In the genomic region with DNA sequence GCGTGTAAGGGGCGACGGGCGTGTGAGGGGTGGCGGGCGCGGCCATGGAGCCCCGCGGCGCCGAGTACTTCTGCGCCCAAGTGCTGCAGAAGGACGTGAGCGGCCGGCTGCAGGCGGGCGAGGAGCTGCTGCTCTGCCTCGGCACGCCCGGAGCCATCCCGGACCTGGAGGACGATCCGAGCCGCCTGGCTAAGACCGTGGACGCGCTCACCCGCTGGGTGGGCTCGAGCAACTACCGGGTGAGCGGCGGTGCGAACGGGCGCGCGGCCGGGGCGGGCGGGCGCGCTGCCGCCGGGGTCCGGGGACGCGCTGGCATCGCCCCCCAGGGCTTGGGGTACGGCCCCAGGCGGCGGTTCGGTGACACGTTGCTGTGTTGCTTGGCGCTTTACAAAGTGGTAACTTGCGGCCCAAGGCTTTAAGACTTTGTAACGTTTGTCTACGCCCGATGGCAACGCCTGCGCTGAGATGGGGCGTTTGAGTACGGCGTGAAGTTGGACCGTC, we compare ENCODE assay signal across 8 mouse cellular contexts. TPM values are rescaled to one million over a fixed set of nuclear protein-coding genes. Genes with fewer than 3 reads are reported as not detected.
DNase-seq lines count a peak whose midpoint lies in the region; ATAC-seq and TF ChIP-seq lines count a peak whose summit lies in the region.

No protein-coding gene starts in this region.

- DNase-seq in CD4-positive, CD25-positive, alpha-beta regulatory T cell, adult 2 months (ENCODE audit: low read depth, low spot score) = peak; percentile 74
- peak; percentile 69 for DNase-seq in adrenal gland, adult 2 months
- DNase-seq in embryo, embryonic 11 days = peak; percentile 77
- peak; percentile 49 to 64 for DNase-seq in heart, adult 18-20 months
- peak; percentile 72 for DNase-seq in liver, postnatal 0 days
- DNase-seq in thymus, postnatal 4 days = peak; percentile 81

- peak overlapping the region; percentile 79 for H3K4me3 ChIP-seq in kidney, embryonic 15.5 days (replicated peaks)
- H3K4me3 ChIP-seq in liver, postnatal 0 days (ENCODE audit: low read depth, low read length) = peak overlapping the region; percentile 99
- H3K4me3 ChIP-seq in neural tube, embryonic 14.5 days (ENCODE audit: low read depth, low read length) = peak overlapping the region; percentile 95

- peak overlapping the region; percentile 96 for H3K4me2 ChIP-seq in kidney, embryonic 15.5 days
- H3K4me2 ChIP-seq in liver, postnatal 0 days (ENCODE audit: low read depth, low read length) = peak overlapping the region; percentile 96
- H3K4me2 ChIP-seq in neural tube, embryonic 14.5 days (ENCODE audit: low read depth, low read length) = peak overlapping the region; percentile 80

- peak overlapping the region; percentile 83 for H3K27ac ChIP-seq in kidney, embryonic 15.5 days
- H3K27ac ChIP-seq in liver, postnatal 0 days (ENCODE audit: low read depth) = peak overlapping the region; percentile 85
- peak overlapping the region; percentile 73 for H3K27ac ChIP-seq in neural tube, embryonic 14.5 days (ENCODE audit: low read depth, low read length)

- WGBS in kidney, embryonic 15.5 days = under 1% methylated on average over 64 of the region's 64 CpGs
- 1% methylated on average over 58 of the region's 64 CpGs for WGBS in liver, postnatal 0 days (ENCODE audit: insufficient replicate concordance)
- under 1% methylated on average over 60 of the region's 64 CpGs for WGBS in neural tube, embryonic 14.5 days

- no peak for TF ChIP-seq EP300 in liver, postnatal 0 days (IDR thresholded peaks at IDR 0.05; ENCODE audit: low read depth)

- peak overlapping the region; percentile 86 for H3K9ac ChIP-seq in kidney, embryonic 15.5 days
- H3K9ac ChIP-seq in liver, postnatal 0 days (replicated peaks) = peak overlapping the region; percentile 94
- peak overlapping the region; percentile 72 for H3K9ac ChIP-seq in neural tube, embryonic 14.5 days (replicated peaks; ENCODE audit: low read depth, low read length)

- peaks cover 15% of the 10 kb centered on the region for H3K4me1 ChIP-seq in kidney, embryonic 15.5 days
- H3K4me1 ChIP-seq in liver, postnatal 0 days (ENCODE audit: insufficient read depth) = peaks cover 14% of the 10 kb centered on the region; the same call in 1 of the 2 replicates
- H3K4me1 ChIP-seq in neural tube, embryonic 14.5 days (ENCODE audit: control insufficient read depth, insufficient read depth, low read length) = peaks cover 9% of the 10 kb centered on the region

- no peaks in the 10 kb centered on the region for H3K27me3 ChIP-seq in kidney, embryonic 15.5 days
- no peaks in the 10 kb centered on the region for H3K27me3 ChIP-seq in liver, postnatal 0 days (ENCODE audit: insufficient read depth, low read length)
- H3K27me3 ChIP-seq in neural tube, embryonic 14.5 days (ENCODE audit: control insufficient read depth, insufficient read depth, low read length) = no peaks in the 10 kb centered on the region; the same call in 1 of the 2 replicates

- H3K36me3 ChIP-seq in kidney, embryonic 15.5 days = no peaks in the 10 kb centered on the region
- H3K36me3 ChIP-seq in liver, postnatal 0 days (replicated peaks; ENCODE audit: insufficient read depth, low read length) = no peaks in the 10 kb centered on the region
- no peaks in the 10 kb centered on the region for H3K36me3 ChIP-seq in neural tube, embryonic 14.5 days (ENCODE audit: control insufficient read depth, insufficient read depth, low read length)

- no peaks in the 10 kb centered on the region for H3K9me3 ChIP-seq in kidney, embryonic 15.5 days (replicated peaks)
- H3K9me3 ChIP-seq in liver, postnatal 0 days (ENCODE audit: low read length) = no peaks in the 10 kb centered on the region
- H3K9me3 ChIP-seq in neural tube, embryonic 14.5 days (ENCODE audit: control insufficient read depth, low read length) = no peaks in the 10 kb centered on the region

- no peak for TF ChIP-seq CTCF in liver, postnatal 0 days (IDR thresholded peaks at IDR 0.05; ENCODE audit: low read depth)

- ATAC-seq in kidney, embryonic 15.5 days (replicated peaks; ENCODE audit: low FRiP score) = peak; percentile 89
- peak; percentile 73 for ATAC-seq in liver, postnatal 0 days
- peak; percentile 78 for ATAC-seq in neural tube, embryonic 14.5 days (ENCODE audit: low read depth)

RNA-seq across cellular contexts. Expression of gene Clasp2, which starts 0.4 kb away (rescaled TPM):
- total RNA-seq in adrenal gland, adult 2 months (2021) = 100 to 1,000 TPM; 110 to 159 TPM
- 14.3 and 16.0 TPM in 2 replicates for polyA plus RNA-seq in adrenal gland, adult 2 months (2012; rRNA removed)
- 10 to 100 TPM; 56.2 to 63.4 TPM for total RNA-seq in heart, adult 18-20 months (2021)
- polyA plus RNA-seq in kidney, embryonic 15.5 days (2015; fragmentation: Nextera tagmentation; extraction: Ambion mirVana) = 25.4 and 25.6 TPM in 2 replicates
- 3.9 and 4.9 TPM in 2 replicates for polyA plus RNA-seq in liver, postnatal 0 days (2015; fragmentation: Nextera tagmentation; extraction: Ambion mirVana)
- 171 and 176 TPM in 2 replicates for polyA plus RNA-seq in neural tube, embryonic 14.5 days (2014; fragmentation: Nextera tagmentation; extraction: Ambion mirVana)

RNA-seq across cellular contexts. Expression of gene Pdcd6ip, which starts 33.6 kb away (rescaled TPM):
- 100 to 1,000 TPM; 159 to 172 TPM for total RNA-seq in adrenal gland, adult 2 months (2021)
- 336 and 349 TPM in 2 replicates for polyA plus RNA-seq in adrenal gland, adult 2 months (2012; rRNA removed)
- total RNA-seq in heart, adult 18-20 months (2021) = 10 to 100 TPM; 59.2 to 66.5 TPM
- polyA plus RNA-seq in kidney, embryonic 15.5 days (2015; fragmentation: Nextera tagmentation; extraction: Ambion mirVana) = 76.4 and 79.6 TPM in 2 replicates
- polyA plus RNA-seq in liver, postnatal 0 days (2015; fragmentation: Nextera tagmentation; extraction: Ambion mirVana) = 25.4 and 26.8 TPM in 2 replicates
- polyA plus RNA-seq in neural tube, embryonic 14.5 days (2014; fragmentation: Nextera tagmentation; extraction: Ambion mirVana) = 28.6 and 42.7 TPM in 2 replicates

Comparison
In these comparisons a context has a peak if more than half of its experiments do, and no peak if none do; other contexts are left out.
1. Peak in every context shown above with its lines: DNase-seq, ATAC-seq, H3K4me3 ChIP-seq and H3K27ac ChIP-seq.